Mouse (Mus musculus) hindbrain, postnatal 0 days (tissue): ENCODE data around the gene Frrs1l. TPM values are rescaled to one million over a fixed set of nuclear protein-coding genes. Genes with fewer than 3 reads are reported as not detected.

Experiments
- ATAC-seq: fragments of 200-750 bp; cut with Nextera tagmentation; 2 replicates; pipeline ENCODE4 v1.8.0; 2017; ENCODE audit warnings: mild to moderate bottlenecking, moderate TSS enrichment, moderate library complexity
- DNase-seq: peaks from one replicate; pipeline ENCODE4 v3.0.0-alpha.2; 2015; ENCODE audit warnings: low spot score
- H3K27ac ChIP-seq: fragments of 300-500 bp; sonication (generic); 2 replicates; pipeline ENCODE4 v1.5.1; 2014; ENCODE audit warnings: mild to moderate bottlenecking
- H3K27me3 ChIP-seq: fragments of 300-500 bp; sonication (generic); 2 replicates; pipeline ENCODE4 v1.6.1; 2014; ENCODE audit warnings: low read length, mixed read lengths; ENCODE audit not compliant: insufficient read depth
- H3K36me3 ChIP-seq: fragments of 300-500 bp; sonication (generic); 2 replicates; pipeline ENCODE4 v1.6.1; 2014; ENCODE audit warnings: low read length, mixed read lengths; ENCODE audit not compliant: insufficient read depth
- H3K4me1 ChIP-seq: fragments of 300-500 bp; sonication (generic); 2 replicates; pipeline ENCODE4 v1.6.1; 2014; ENCODE audit warnings: antibody characterized with exemption, low read length, mixed read lengths; ENCODE audit not compliant: insufficient read depth
- H3K4me2 ChIP-seq: fragments of 300-500 bp; sonication (generic); 2 replicates; pipeline ENCODE4 v1.6.1; 2014; ENCODE audit warnings: low read depth, mild to moderate bottlenecking, low read length, moderate library complexity, mixed read lengths
- H3K4me3 ChIP-seq: fragments of 300-500 bp; sonication (generic); 2 replicates; pipeline ENCODE4 v1.5.1; 2014; ENCODE audit warnings: low read length
- H3K9ac ChIP-seq: fragments of 300-500 bp; sonication (generic); replicated peaks from 2 replicates; pipeline ENCODE4 v1.6.1; 2014; ENCODE audit warnings: mild to moderate bottlenecking, low read length, moderate library complexity, mixed read lengths
- H3K9me3 ChIP-seq: fragments of 300-500 bp; sonication (generic); 2 replicates; pipeline ENCODE4 v1.6.1; 2016; ENCODE audit warnings: low read length, mixed read lengths
- CTCF ChIP-seq: IDR thresholded peaks from 2 replicates; pipeline ENCODE4 v1.5.1; 2016; ENCODE audit warnings: antibody characterized with exemption, control low read depth, low read depth
- WGBS: fragments of 180-500 bp; shearing (Covaris S2); extraction: QIAGEN DNeasy Blood & Tissue Kit; methylation state at CpG from one replicate; pipeline ENCODE4 v1.1.7; 2014; 5-methylcytosine and 5-hydroxymethylcytosine counted together
- polyA plus RNA-seq: library from polyadenylated mRNA; unstranded; fragments of >200 nt; fragmentation: Nextera tagmentation; extraction: Ambion mirVana; gene quantifications from 2 replicates; pipeline ENCODE4 v1.2.1, GENCODE M21; 2015
- total RNA-seq: library from RNA; depleted of rRNA; stranded (reverse); fragments of >200 nt; gene quantifications from 2 replicates; pipeline ENCODE4 v1.2.3, GENCODE M21; 2014

Frrs1l gene
- total and polyA plus RNA-seq, 2 experiments from 2014 or later = 22.5 to 38.1 TPM

DNA sequence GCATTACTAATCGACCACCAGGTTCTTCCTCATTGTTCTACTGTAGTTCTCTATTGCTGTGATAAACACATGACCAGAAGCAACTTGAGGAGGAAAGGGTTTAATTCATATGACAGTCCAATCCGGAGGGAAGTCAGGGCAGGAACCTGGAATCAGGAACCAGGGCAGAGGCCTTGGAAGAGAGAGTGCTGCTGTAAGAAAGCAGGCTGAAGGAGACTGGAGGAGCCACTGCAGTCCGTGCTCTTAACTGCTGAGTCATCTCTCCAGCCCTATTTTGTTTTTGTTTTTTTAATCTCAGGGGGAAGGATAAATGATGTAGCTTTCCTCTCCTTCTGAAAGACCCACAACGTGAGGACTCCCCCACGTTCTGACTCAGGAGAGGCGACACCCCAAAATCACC lies 37.0 kb downstream of the Frrs1l start:
- H3K4me1 ChIP-seq = no peaks in the 10 kb centered on the region
- H3K36me3 ChIP-seq = no peaks in the 10 kb centered on the region; the same call in 1 of the 2 replicates
- ATAC-seq (no peak), DNase-seq (no peak)
- no peaks in the 10 kb centered on the region for H3K27me3 ChIP-seq
- no peak overlapping the region for H3K4me3 ChIP-seq
- no peak overlapping the region for H3K4me2 ChIP-seq
- H3K27ac ChIP-seq = no peak overlapping the region
- WGBS = 67% methylated on average over 5 of the region's 6 CpGs
- TF ChIP-seq CTCF = no peak
- no peak overlapping the region for H3K9ac ChIP-seq
- H3K9me3 ChIP-seq = no peaks in the 10 kb centered on the region

DNA sequence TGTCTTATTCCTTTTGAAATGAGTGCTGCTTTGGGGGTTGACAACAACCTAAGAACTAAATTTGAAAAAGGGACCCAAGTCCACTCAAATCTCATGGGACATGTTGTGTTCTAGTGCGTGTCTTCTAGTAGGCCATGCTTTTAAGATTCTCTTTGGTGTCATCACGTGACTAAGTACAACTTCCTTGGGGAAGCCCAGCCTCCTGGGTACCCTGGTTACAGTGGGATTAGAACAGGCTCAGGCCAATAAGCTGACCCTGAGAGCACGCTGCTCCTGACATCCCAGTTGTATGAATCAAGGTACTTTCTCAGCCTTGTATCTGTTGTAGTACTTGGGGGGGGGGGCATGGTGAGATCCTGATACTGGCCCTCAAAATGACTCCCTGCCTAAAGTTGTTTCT lies 38.5 kb downstream of the Frrs1l start:
- Histone ChIP-seq H3K4me1 (no peaks in the 10 kb centered on the region), H3K27ac (no peak overlapping the region), H3K27me3 (no peaks in the 10 kb centered on the region), H3K9ac (no peak overlapping the region), H3K9me3 (no peaks in the 10 kb centered on the region), H3K4me3 (no peak overlapping the region), H3K4me2 (no peak overlapping the region), H3K36me3 (no peaks in the 10 kb centered on the region)
- ATAC-seq (no peak), DNase-seq (no peak)
- TF ChIP-seq CTCF = no peak
- 85% methylated on average over 3 of the region's 3 CpGs for WGBS

DNA sequence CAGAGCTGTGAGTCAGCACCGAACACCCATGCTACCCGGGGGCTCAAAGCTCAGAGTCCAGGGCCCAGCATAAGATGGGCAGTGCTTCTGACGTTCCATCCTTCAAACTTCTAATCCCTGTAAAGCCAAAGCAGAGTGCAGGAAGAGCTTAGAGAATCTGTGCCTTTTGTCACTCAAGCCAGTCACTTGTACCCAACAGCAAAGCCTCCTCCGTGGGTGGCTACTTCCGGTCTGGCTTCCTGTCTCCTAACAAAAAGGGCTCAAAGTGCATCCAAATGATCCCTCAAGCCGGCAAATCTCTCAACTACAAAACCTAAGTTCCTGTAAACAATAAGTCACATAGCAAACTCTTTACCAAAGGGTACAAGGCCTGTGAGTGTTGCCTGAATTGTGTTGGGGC lies 40.7 kb downstream of the Frrs1l start:
- no peaks in the 10 kb centered on the region for H3K36me3 ChIP-seq
- no peak for DNase-seq
- 78% methylated on average over 6 of the region's 6 CpGs for WGBS
- H3K27ac ChIP-seq = no peak overlapping the region
- H3K4me2 ChIP-seq = no peak overlapping the region
- no peaks in the 10 kb centered on the region for H3K27me3 ChIP-seq
- no peak overlapping the region for H3K4me3 ChIP-seq
- no peak overlapping the region for H3K9ac ChIP-seq
- no peaks in the 10 kb centered on the region for H3K9me3 ChIP-seq
- no peak for ATAC-seq
- H3K4me1 ChIP-seq = peaks cover 11% of the 10 kb centered on the region
- no peak for TF ChIP-seq CTCF

DNA sequence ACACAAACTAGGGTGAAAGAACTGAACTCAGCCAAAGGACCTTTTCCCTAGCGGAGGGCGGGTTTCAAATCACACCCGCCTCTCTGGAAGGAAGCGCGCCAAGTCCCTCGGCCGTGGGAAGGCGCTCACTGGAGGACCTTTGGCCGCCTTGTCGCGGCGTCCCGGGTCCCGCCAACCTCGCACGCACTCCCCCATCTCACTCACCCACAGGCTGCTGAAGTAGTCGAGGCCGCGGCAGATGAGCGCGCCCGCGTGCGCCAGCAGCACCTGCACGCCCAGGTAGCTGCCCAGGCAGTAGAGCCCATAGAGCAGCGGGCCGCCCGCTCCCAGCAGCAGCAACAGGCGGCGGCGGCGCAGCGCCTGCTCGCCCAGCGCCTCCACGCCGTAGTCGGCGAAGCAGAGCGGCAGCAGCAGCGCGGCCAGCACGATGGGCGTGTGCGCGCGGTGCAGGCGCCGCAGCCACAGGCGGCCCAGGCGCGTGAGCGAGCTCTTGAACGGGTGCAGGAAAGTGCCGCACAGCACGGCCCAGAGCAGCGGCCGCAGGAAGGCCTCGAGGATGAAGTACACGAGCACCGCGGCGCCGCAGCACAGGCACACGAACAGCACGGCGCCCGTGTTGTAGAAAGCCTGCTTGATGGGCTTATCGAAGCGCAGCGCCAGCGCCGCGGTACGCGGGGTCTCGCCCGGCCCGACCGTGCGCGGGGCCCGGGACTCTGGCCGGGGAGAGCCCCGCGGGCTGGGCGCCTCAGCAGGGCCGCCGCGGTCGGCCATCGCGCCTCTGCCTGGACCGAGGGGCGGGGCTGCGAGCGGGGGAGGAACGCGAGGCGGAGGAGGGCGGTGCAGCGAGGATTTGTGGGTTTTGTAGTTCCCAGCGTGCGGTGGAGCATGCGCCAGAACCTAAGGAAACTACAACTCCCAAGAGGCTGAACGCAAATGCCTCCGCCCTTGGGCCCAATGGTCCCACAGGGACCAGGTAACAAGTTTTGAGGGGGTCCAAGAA lies 43.2 kb downstream of the Frrs1l start, which contains the start of gene Tmem245:
Gene Tmem245 (minus strand): TSS at position 797 of the 1,000 bp plus-strand sequence.
- no peak for TF ChIP-seq CTCF
- DNase-seq (peak; percentile 98), ATAC-seq (peak; percentile 97)
- H3K4me2 ChIP-seq = peak within 1 kb of the TSS; percentile 94
- peak within 1 kb of the TSS; percentile 70 for H3K4me3 ChIP-seq
- peak within 1 kb of the TSS; percentile 72 for H3K9ac ChIP-seq
- H3K27ac ChIP-seq = peak within 1 kb of the TSS; percentile 91
- no peaks in the 10 kb centered on the region for H3K36me3 ChIP-seq
- WGBS = 1% methylated on average over 102 of the region's 107 CpGs
- peaks cover 12% of the 10 kb centered on the region for H3K4me1 ChIP-seq
- no peaks in the 10 kb centered on the region for H3K9me3 ChIP-seq
- H3K27me3 ChIP-seq = no peaks in the 10 kb centered on the region

DNA sequence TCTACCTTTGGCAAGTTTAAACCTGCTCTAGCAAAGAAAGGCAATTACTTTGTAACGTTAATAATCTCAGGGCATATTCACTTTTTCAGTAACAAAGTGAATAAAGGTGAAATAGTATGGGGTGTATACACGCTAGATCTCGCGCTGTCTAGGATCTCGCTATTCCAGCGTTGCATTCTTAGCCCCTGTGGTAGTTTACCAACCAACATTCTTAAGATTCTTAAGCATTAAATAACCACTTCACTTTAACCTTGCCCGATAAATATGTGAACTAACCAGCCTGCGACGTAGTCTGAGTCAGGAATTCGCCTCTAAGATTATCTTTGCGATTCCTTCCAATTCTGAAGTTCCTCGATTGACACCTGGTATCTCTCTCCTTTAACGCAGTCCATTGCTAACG lies 44.0 kb downstream of the Frrs1l start:
- H3K27me3 ChIP-seq = no peaks in the 10 kb centered on the region
- peak overlapping the region; percentile 94 for H3K4me2 ChIP-seq
- no peaks in the 10 kb centered on the region for H3K36me3 ChIP-seq
- no peaks in the 10 kb centered on the region for H3K9me3 ChIP-seq
- 1% methylated on average over 14 of the region's 14 CpGs for WGBS
- peak overlapping the region; percentile 91; the same call in 1 of the 2 replicates for H3K27ac ChIP-seq
- H3K9ac ChIP-seq = peak overlapping the region; percentile 72
- DNase-seq (no peak), ATAC-seq (no peak)
- H3K4me1 ChIP-seq = peaks cover 12% of the 10 kb centered on the region
- H3K4me3 ChIP-seq = peak overlapping the region; percentile 70
- TF ChIP-seq CTCF = no peak

DNA sequence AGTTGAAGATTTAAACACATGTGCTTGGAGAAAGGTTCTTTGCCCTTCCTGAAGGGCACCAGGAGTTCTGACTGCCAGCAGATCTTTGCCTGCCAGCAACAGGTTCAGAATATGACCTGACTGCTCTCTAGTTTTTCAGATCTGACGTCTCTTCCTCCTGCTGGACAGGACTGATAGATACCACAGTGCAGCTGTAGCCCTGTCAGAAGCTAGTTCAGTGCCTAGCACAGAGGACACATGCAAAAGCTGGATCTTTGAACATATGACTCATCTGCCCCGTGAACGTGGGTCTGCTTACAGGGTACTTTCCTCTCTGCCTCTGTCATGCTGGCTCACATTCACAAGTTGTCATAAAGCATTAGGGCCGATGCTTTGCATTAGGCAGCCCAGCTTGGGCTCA lies 45.9 kb downstream of the Frrs1l start:
- H3K4me3 ChIP-seq = no peak overlapping the region
- DNase-seq = no peak
- no peak overlapping the region for H3K9ac ChIP-seq
- no peak overlapping the region for H3K27ac ChIP-seq
- no peaks in the 10 kb centered on the region for H3K27me3 ChIP-seq
- ATAC-seq = no peak
- 0 out of 2 replicates have a peak, but pooled peaks have one; percentile 7 for TF ChIP-seq CTCF
- H3K4me1 ChIP-seq = peaks cover 12% of the 10 kb centered on the region
- 0 out of 2 replicates have a peak overlapping the region, but pooled peaks have one; percentile 0 for H3K4me2 ChIP-seq
- 43% methylated on average over 4 of the region's 4 CpGs for WGBS
- H3K9me3 ChIP-seq = no peaks in the 10 kb centered on the region
- H3K36me3 ChIP-seq = no peaks in the 10 kb centered on the region
